10 mouse cellular contexts compared by ENCODE assay signal in the genomic region with DNA sequence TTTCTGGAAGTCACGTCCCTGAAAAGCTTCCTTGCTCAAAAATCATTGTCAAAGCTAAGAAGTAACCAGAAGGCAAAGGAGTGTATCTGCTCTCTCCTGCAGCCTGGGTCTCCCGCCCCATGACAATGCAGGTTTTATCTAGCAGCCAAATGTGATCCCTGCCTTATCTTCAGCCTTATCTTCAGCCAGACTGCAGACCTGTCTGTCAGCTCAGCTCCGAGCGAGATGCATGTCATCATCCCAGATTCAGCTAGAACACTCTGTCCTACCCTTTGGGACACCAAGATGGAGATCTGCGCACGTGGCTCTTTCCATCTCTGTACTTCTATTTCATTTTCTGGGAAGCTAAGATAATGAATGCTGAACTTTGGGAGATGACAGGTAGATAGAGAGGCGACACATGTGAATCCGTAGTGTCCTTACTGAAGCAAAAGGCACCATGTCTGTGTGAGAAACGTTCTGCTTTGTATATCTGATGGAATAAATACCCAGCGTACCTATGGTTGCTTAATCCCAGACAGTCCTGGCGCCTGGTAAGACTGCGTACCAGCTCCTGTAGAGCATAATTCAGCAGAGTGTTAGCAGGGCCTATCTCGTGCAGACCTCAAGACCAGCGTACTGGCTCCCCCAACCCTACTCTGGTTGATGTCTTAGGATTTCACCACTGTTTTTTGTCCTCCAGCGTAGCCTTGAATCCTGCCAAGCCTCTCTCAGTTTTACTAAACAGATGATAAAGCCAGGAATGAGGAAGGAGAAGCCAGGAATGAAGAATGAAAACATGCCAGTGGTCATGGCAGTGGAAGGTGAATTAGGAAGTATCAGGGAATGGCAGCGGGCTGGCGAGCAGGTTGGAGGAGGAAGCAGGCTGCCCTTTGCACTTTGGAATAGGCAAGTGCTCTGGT.
DNase-seq lines count a peak whose midpoint lies in the region; ATAC-seq and TF ChIP-seq lines count a peak whose summit lies in the region.
"Had no signal": no experiment of that assay in that cellular context is flagged by ENCODE, and none has a peak within 500 bp of the region (broad histone marks: within the 10 kb centered on the region; RNA-seq: fewer than 3 reads in every experiment).

No protein-coding gene starts in this region.

- H3K36me3 ChIP-seq in midbrain, embryonic 16.5 days (ENCODE audit: control insufficient read depth, insufficient read depth, low read length), result no peaks in the 10 kb centered on the region
- no peaks in the 10 kb centered on the region for H3K36me3 ChIP-seq in midbrain, embryonic 13.5 days
- no peaks in the 10 kb centered on the region for H3K36me3 ChIP-seq in intestine, embryonic 15.5 days
- H3K36me3 ChIP-seq: forebrain, embryonic 15.5 days; neural tube, embryonic 12.5 days had no signal

- no peak for ATAC-seq in midbrain, embryonic 16.5 days
- no peak for ATAC-seq in midbrain, embryonic 13.5 days
- ATAC-seq in intestine, embryonic 15.5 days, result peak; percentile 52
- ATAC-seq: forebrain, embryonic 15.5 days had no signal

- H3K4me3 ChIP-seq in gastrocnemius, adult 2 months, result peak overlapping the region; percentile 15; the same call in 1 of the 2 replicates
- H3K4me3 ChIP-seq in midbrain, embryonic 16.5 days (ENCODE audit: low read depth, low read length), result no peak overlapping the region
- no peak overlapping the region for H3K4me3 ChIP-seq in midbrain, embryonic 13.5 days (replicated peaks)
- no peak overlapping the region for H3K4me3 ChIP-seq in intestine, embryonic 15.5 days (replicated peaks)
- H3K4me3 ChIP-seq in olfactory bulb, adult 2 months (ENCODE audit: insufficient read depth, low read depth, low read length), result no peak overlapping the region
- H3K4me3 ChIP-seq: forebrain, embryonic 15.5 days; neural tube, embryonic 12.5 days had no signal

- peak overlapping the region; percentile 87 for H3K27ac ChIP-seq in gastrocnemius, adult 2 months
- H3K27ac ChIP-seq in midbrain, embryonic 16.5 days (ENCODE audit: low read length), result 0 out of 2 replicates have a peak overlapping the region, but pooled peaks have one; percentile 28
- H3K27ac ChIP-seq in midbrain, embryonic 13.5 days, result no peak overlapping the region
- H3K27ac ChIP-seq in intestine, embryonic 15.5 days, result 0 out of 2 replicates have a peak overlapping the region, but pooled peaks have one; percentile 28
- peak overlapping the region; percentile 45 for H3K27ac ChIP-seq in olfactory bulb, adult 2 months (ENCODE audit: insufficient read depth, low read depth, low read length)
- H3K27ac ChIP-seq: forebrain, embryonic 15.5 days; neural tube, embryonic 12.5 days had no signal

- no peaks in the 10 kb centered on the region for H3K27me3 ChIP-seq in midbrain, embryonic 16.5 days (ENCODE audit: control insufficient read depth, insufficient read depth, low read depth, low read length)
- H3K27me3 ChIP-seq in midbrain, embryonic 13.5 days, result no peaks in the 10 kb centered on the region
- no peaks in the 10 kb centered on the region for H3K27me3 ChIP-seq in intestine, embryonic 15.5 days (replicated peaks)
- H3K27me3 ChIP-seq: forebrain, embryonic 15.5 days; neural tube, embryonic 12.5 days had no signal

- H3K9ac ChIP-seq in midbrain, embryonic 16.5 days (ENCODE audit: low read depth, low read length), result no peak overlapping the region
- no peak overlapping the region for H3K9ac ChIP-seq in midbrain, embryonic 13.5 days (replicated peaks)
- H3K9ac ChIP-seq in intestine, embryonic 15.5 days, result no peak overlapping the region
- H3K9ac ChIP-seq: forebrain, embryonic 15.5 days; neural tube, embryonic 12.5 days had no signal

- WGBS in midbrain, embryonic 16.5 days, result 87% methylated on average over 17 of the region's 17 CpGs
- 88% methylated on average over 17 of the region's 17 CpGs for WGBS in midbrain, embryonic 13.5 days
- WGBS in intestine, embryonic 15.5 days, result 69% methylated on average over 17 of the region's 17 CpGs
- WGBS in olfactory bulb, adult 2 months, result 90% methylated on average over 17 of the region's 17 CpGs

- H3K4me1 ChIP-seq in midbrain, embryonic 16.5 days (ENCODE audit: control insufficient read depth, insufficient read depth, low read length), result no peaks in the 10 kb centered on the region
- no peaks in the 10 kb centered on the region for H3K4me1 ChIP-seq in midbrain, embryonic 13.5 days (replicated peaks)
- H3K4me1 ChIP-seq in intestine, embryonic 15.5 days (replicated peaks), result peaks cover 31% of the 10 kb centered on the region
- peaks cover 12% of the 10 kb centered on the region for H3K4me1 ChIP-seq in olfactory bulb, adult 2 months (ENCODE audit: control insufficient read depth, insufficient read depth, low read length)
- H3K4me1 ChIP-seq: forebrain, embryonic 15.5 days; neural tube, embryonic 12.5 days had no signal

- no peak overlapping the region for H3K4me2 ChIP-seq in midbrain, embryonic 16.5 days (ENCODE audit: low read length)
- H3K4me2 ChIP-seq in midbrain, embryonic 13.5 days (replicated peaks), result no peak overlapping the region
- no peak overlapping the region for H3K4me2 ChIP-seq in intestine, embryonic 15.5 days (replicated peaks)
- H3K4me2 ChIP-seq: forebrain, embryonic 15.5 days; neural tube, embryonic 12.5 days had no signal

- no peak for TF ChIP-seq CTCF in gastrocnemius, adult 2 months (IDR thresholded peaks at IDR 0.05)
- TF ChIP-seq CTCF in olfactory bulb, adult 2 months (IDR thresholded peaks at IDR 0.05; ENCODE audit: insufficient read depth, low read depth, low read length), result no peak

- TF ChIP-seq POLR2A in olfactory bulb, adult 2 months (IDR thresholded peaks at IDR 0.05; ENCODE audit: insufficient read depth, low read depth, low read length), result no peak

- no peaks in the 10 kb centered on the region for H3K9me3 ChIP-seq in midbrain, embryonic 16.5 days (replicated peaks; ENCODE audit: control insufficient read depth, low read length, poor library complexity, severe bottlenecking)
- no peaks in the 10 kb centered on the region for H3K9me3 ChIP-seq in midbrain, embryonic 13.5 days
- H3K9me3 ChIP-seq in intestine, embryonic 15.5 days, result no peaks in the 10 kb centered on the region
- H3K9me3 ChIP-seq: forebrain, embryonic 15.5 days; neural tube, embryonic 12.5 days had no signal

- intact Hi-C loops in gastrocnemius, adult 2 months (cut with DNase I), result no loop called here

- no peak for DNase-seq in gastrocnemius, adult 2 months
- DNase-seq in gastrocnemius, adult 18-20 months (ENCODE audit: low spot score), result no peak
- DNase-seq in cerebellum, postnatal 4 days (ENCODE audit: low spot score in 2 of 2), result no peak
- DNase-seq in layer of hippocampus, postnatal 14 days (ENCODE audit: low spot score in 2 of 2), result no peak
